In genomic region chr11:116053510-116054229, GRCm38 (mm10) we compare ENCODE assay signal across 25 mouse cellular contexts. TPM values are rescaled to one million over a fixed set of nuclear protein-coding genes. Genes with fewer than 3 reads are reported as not detected.
DNase-seq lines count a peak whose midpoint lies in the region; ATAC-seq and TF ChIP-seq lines count a peak whose summit lies in the region.
"Had no signal": no experiment of that assay in that cellular context is flagged by ENCODE, and none has a peak within 500 bp of the region (broad histone marks: within the 10 kb centered on the region; RNA-seq: fewer than 3 reads in every experiment).

No protein-coding gene starts in this region.

- no peak overlapping the region for H3K4me2 ChIP-seq in heart, embryonic 12.5 days
- H3K4me2 ChIP-seq in liver, embryonic 16.5 days (ENCODE audit: low read depth, low read length): no peak overlapping the region
- H3K4me2 ChIP-seq: forebrain, embryonic 13.5 days; hindbrain, embryonic 15.5 days; lung, embryonic 14.5 days; midbrain, embryonic 15.5 days; neural tube, embryonic 12.5 days had no signal

- no peak for DNase-seq in heart, adult 2 months
- DNase-seq in lung, postnatal 10 days: peak; percentile 68
- no peak for DNase-seq in gastrocnemius, postnatal 10 days
- DNase-seq in retina, embryonic 14.5 days (ENCODE audit: low spot score): no peak
- no peak for DNase-seq in frontal cortex, postnatal 10 days (ENCODE audit: low spot score in 2 of 2)
- DNase-seq: adrenal gland, adult 2 months; cerebellum, adult 2 months; cerebellum, postnatal 36 days; embryo, embryonic 11 days; gastrocnemius, postnatal 36 days; kidney, adult 2 months; lung, embryonic 14.5 days; retina, postnatal 1 day; thymus, postnatal 25 days had no signal

- H3K27me3 ChIP-seq in heart, embryonic 12.5 days (replicated peaks): no peaks in the 10 kb centered on the region
- no peaks in the 10 kb centered on the region for H3K27me3 ChIP-seq in heart, adult 2 months (ENCODE audit: control insufficient read depth, insufficient read depth, low read length)
- no peaks in the 10 kb centered on the region for H3K27me3 ChIP-seq in liver, embryonic 16.5 days (ENCODE audit: control insufficient read depth, insufficient read depth, low read depth, low read length)
- H3K27me3 ChIP-seq: forebrain, embryonic 13.5 days; hindbrain, embryonic 15.5 days; midbrain, embryonic 15.5 days; neural tube, embryonic 12.5 days; Patski had no signal

- no peak overlapping the region for H3K4me3 ChIP-seq in heart, embryonic 12.5 days
- H3K4me3 ChIP-seq in heart, adult 2 months: no peak overlapping the region
- H3K4me3 ChIP-seq in liver, embryonic 16.5 days (ENCODE audit: low read depth, low read length): no peak overlapping the region
- H3K4me3 ChIP-seq: forebrain, embryonic 13.5 days; heart, embryonic 10.5 days; hindbrain, embryonic 15.5 days; left cerebral cortex, adult 2 months; midbrain, embryonic 15.5 days; neural tube, embryonic 12.5 days had no signal

- peaks cover 99% of the 10 kb centered on the region for H3K36me3 ChIP-seq in heart, embryonic 12.5 days
- no peaks in the 10 kb centered on the region for H3K36me3 ChIP-seq in heart, adult 2 months (ENCODE audit: control insufficient read depth, insufficient read depth, low read length)
- H3K36me3 ChIP-seq in liver, embryonic 16.5 days (ENCODE audit: control insufficient read depth, insufficient read depth): peaks cover 47% of the 10 kb centered on the region

- H3K79me2 ChIP-seq in heart, adult 2 months (replicated peaks; ENCODE audit: control insufficient read depth, insufficient read depth, low read length): no peaks in the 10 kb centered on the region

- intact Hi-C loops in heart, adult 2 months (cut with DNase I): no loop called here

- TF ChIP-seq POLR2A in heart, adult 2 months (IDR thresholded peaks at IDR 0.05; ENCODE audit: insufficient read depth, low read depth, low read length): no peak

- TF ChIP-seq EP300 in heart, adult 2 months (IDR thresholded peaks at IDR 0.05; ENCODE audit: insufficient read depth, low read depth, low read length): no peak

- no peak for TF ChIP-seq CTCF in heart, adult 2 months (IDR thresholded peaks at IDR 0.05)

- WGBS in heart, embryonic 12.5 days: 83% methylated on average over 9 of the region's 9 CpGs
- 86% methylated on average over 9 of the region's 9 CpGs for WGBS in heart, adult 2 months
- 74% methylated on average over 9 of the region's 9 CpGs for WGBS in liver, embryonic 16.5 days (ENCODE audit: insufficient replicate concordance)

- no peak overlapping the region for H3K27ac ChIP-seq in heart, embryonic 12.5 days (ENCODE audit: poor library complexity, severe bottlenecking)
- H3K27ac ChIP-seq in heart, adult 2 months: no peak overlapping the region
- no peak overlapping the region for H3K27ac ChIP-seq in liver, embryonic 16.5 days (ENCODE audit: low read length)
- H3K27ac ChIP-seq: forebrain, embryonic 13.5 days; heart, embryonic 10.5 days; hindbrain, embryonic 15.5 days; kidney, postnatal 0 days; left cerebral cortex, adult 2 months; midbrain, embryonic 15.5 days; neural tube, embryonic 12.5 days had no signal

- H3K9ac ChIP-seq in heart, embryonic 12.5 days: 0 out of 2 replicates have a peak overlapping the region, but pooled peaks have one; percentile 17
- H3K9ac ChIP-seq in heart, adult 2 months (ENCODE audit: low read depth, low read length): no peak overlapping the region
- no peak overlapping the region for H3K9ac ChIP-seq in liver, embryonic 16.5 days (ENCODE audit: low read depth, low read length)
- H3K9ac ChIP-seq: forebrain, embryonic 13.5 days; hindbrain, embryonic 15.5 days; lung, embryonic 14.5 days; midbrain, embryonic 15.5 days; neural tube, embryonic 12.5 days had no signal

- 0 out of 2 replicates have a peak, but pooled peaks cover 4% of the 10 kb centered on the region for H3K9me3 ChIP-seq in heart, embryonic 12.5 days (replicated peaks)
- no peaks in the 10 kb centered on the region for H3K9me3 ChIP-seq in liver, embryonic 16.5 days (replicated peaks; ENCODE audit: control insufficient read depth, low read length)
- H3K9me3 ChIP-seq: forebrain, embryonic 13.5 days; hindbrain, embryonic 15.5 days; midbrain, embryonic 15.5 days; neural tube, embryonic 12.5 days had no signal

- peaks cover 25% of the 10 kb centered on the region for H3K4me1 ChIP-seq in heart, embryonic 12.5 days (replicated peaks)
- no peaks in the 10 kb centered on the region; the same call in 1 of the 2 replicates for H3K4me1 ChIP-seq in heart, adult 2 months (ENCODE audit: control insufficient read depth, insufficient read depth, low read length)
- peaks cover 41% of the 10 kb centered on the region for H3K4me1 ChIP-seq in liver, embryonic 16.5 days (ENCODE audit: control insufficient read depth, low read depth, low read length)
- H3K4me1 ChIP-seq: forebrain, embryonic 13.5 days; hindbrain, embryonic 15.5 days; midbrain, embryonic 15.5 days; neural tube, embryonic 12.5 days had no signal

- ATAC-seq in heart, embryonic 12.5 days (ENCODE audit: insufficient number of reproducible peaks, low FRiP score): no peak
- peak; percentile 39 for ATAC-seq in liver, embryonic 16.5 days (ENCODE audit: low read depth)
- ATAC-seq in megakaryocyte-erythroid progenitor cell, adult 5-6 weeks (replicated peaks; ENCODE audit: low FRiP score, low TSS enrichment, poor library complexity, severe bottlenecking): peak; percentile 31
- ATAC-seq: forebrain, embryonic 13.5 days; midbrain, embryonic 15.5 days; Patski had no signal

RNA-seq across cellular contexts. Expression of gene Unk, which starts 23.5 kb away (rescaled TPM):
- 31.8 and 32.3 TPM in 2 replicates for polyA plus RNA-seq in heart, embryonic 12.5 days (2016; fragmentation: Nextera tagmentation; extraction: Ambion mirVana)
- 1 to 10 TPM; 7.1 to 7.9 TPM for total RNA-seq in heart, adult 2 months (2021)
- polyA plus RNA-seq in heart, adult 2 months (2012; rRNA removed): 16.5 and 20.4 TPM in 2 replicates
- 8.8 and 10.8 TPM in 2 replicates for polyA plus RNA-seq in liver, embryonic 16.5 days (2015; fragmentation: Nextera tagmentation; extraction: Ambion mirVana)
- total RNA-seq in megakaryocyte-erythroid progenitor cell, adult 5-6 weeks (2014; fragmentation: Nextera tagmentation): 27.0 and 53.0 TPM in 2 replicates
- total RNA-seq in megakaryocyte-erythroid progenitor cell, adult 5-6 weeks (2017): 11.0 and 12.0 TPM in 2 replicates
- 10 to 100 TPM; 13.6 to 15.8 TPM for total RNA-seq in gastrocnemius, postnatal 10 days (2021)

RNA-seq across cellular contexts. Expression of gene Unc13d, which starts 24.1 kb away (rescaled TPM):
- 2.2 and 2.5 TPM in 2 replicates for polyA plus RNA-seq in heart, embryonic 12.5 days (2016; fragmentation: Nextera tagmentation; extraction: Ambion mirVana)
- total RNA-seq in heart, adult 2 months (2021): 1 to 10 TPM in 1 of 2 experiments, under 1 TPM in 1; 0.55 to 1.5 TPM
- 1.1 and 1.7 TPM in 2 replicates for polyA plus RNA-seq in heart, adult 2 months (2012; rRNA removed)
- polyA plus RNA-seq in liver, embryonic 16.5 days (2015; fragmentation: Nextera tagmentation; extraction: Ambion mirVana): 17.8 and 20.4 TPM in 2 replicates
- 47.1 and 58.7 TPM in 2 replicates for total RNA-seq in megakaryocyte-erythroid progenitor cell, adult 5-6 weeks (2014; fragmentation: Nextera tagmentation)
- total RNA-seq in megakaryocyte-erythroid progenitor cell, adult 5-6 weeks (2017): 24.8 and 36.3 TPM in 2 replicates
- under 1 TPM; 0.45 TPM for total RNA-seq in gastrocnemius, postnatal 10 days (2021)

RNA-seq across cellular contexts. Expression of gene H3f3b, which starts 25.9 kb away (rescaled TPM):
- 742 and 759 TPM in 2 replicates for polyA plus RNA-seq in heart, embryonic 12.5 days (2016; fragmentation: Nextera tagmentation; extraction: Ambion mirVana)
- total RNA-seq in heart, adult 2 months (2021): 100 to 1,000 TPM; 105 to 128 TPM
- polyA plus RNA-seq in heart, adult 2 months (2012; rRNA removed): 67.5 and 82.1 TPM in 2 replicates
- polyA plus RNA-seq in liver, embryonic 16.5 days (2015; fragmentation: Nextera tagmentation; extraction: Ambion mirVana): 527 and 601 TPM in 2 replicates
- total RNA-seq in megakaryocyte-erythroid progenitor cell, adult 5-6 weeks (2014; fragmentation: Nextera tagmentation): 594 and 607 TPM in 2 replicates
- 709 and 905 TPM in 2 replicates for total RNA-seq in megakaryocyte-erythroid progenitor cell, adult 5-6 weeks (2017)
- 100 to 1,000 TPM; 252 TPM for total RNA-seq in gastrocnemius, postnatal 10 days (2021)

RNA-seq across cellular contexts. Expression of gene Wbp2, which starts 33.1 kb away (rescaled TPM):
- 137 and 141 TPM in 2 replicates for polyA plus RNA-seq in heart, embryonic 12.5 days (2016; fragmentation: Nextera tagmentation; extraction: Ambion mirVana)
- total RNA-seq in heart, adult 2 months (2021): 100 to 1,000 TPM in 1 of 2 experiments, 10 to 100 TPM in 1; 91.0 to 108 TPM
- polyA plus RNA-seq in heart, adult 2 months (2012; rRNA removed): 151 and 176 TPM in 2 replicates
- 85.2 and 110 TPM in 2 replicates for polyA plus RNA-seq in liver, embryonic 16.5 days (2015; fragmentation: Nextera tagmentation; extraction: Ambion mirVana)
- 57.6 and 94.8 TPM in 2 replicates for total RNA-seq in megakaryocyte-erythroid progenitor cell, adult 5-6 weeks (2014; fragmentation: Nextera tagmentation)
- 21.2 and 23.9 TPM in 2 replicates for total RNA-seq in megakaryocyte-erythroid progenitor cell, adult 5-6 weeks (2017)
- total RNA-seq in gastrocnemius, postnatal 10 days (2021): 10 to 100 TPM; 64.8 to 66.8 TPM

RNA-seq across cellular contexts. Expression of gene Galk1, which starts 41.2 kb away (rescaled TPM):
- 151 and 152 TPM in 2 replicates for polyA plus RNA-seq in heart, embryonic 12.5 days (2016; fragmentation: Nextera tagmentation; extraction: Ambion mirVana)
- 10 to 100 TPM; 14.5 to 14.7 TPM for total RNA-seq in heart, adult 2 months (2021)
- polyA plus RNA-seq in heart, adult 2 months (2012; rRNA removed): 14.6 and 16.4 TPM in 2 replicates
- polyA plus RNA-seq in liver, embryonic 16.5 days (2015; fragmentation: Nextera tagmentation; extraction: Ambion mirVana): 180 and 192 TPM in 2 replicates
- 31.7 and 35.1 TPM in 2 replicates for total RNA-seq in megakaryocyte-erythroid progenitor cell, adult 5-6 weeks (2014; fragmentation: Nextera tagmentation)
- total RNA-seq in megakaryocyte-erythroid progenitor cell, adult 5-6 weeks (2017): 29.7 and 39.5 TPM in 2 replicates
- 10 to 100 TPM; 14.8 to 19.2 TPM for total RNA-seq in gastrocnemius, postnatal 10 days (2021)

Comparison
In these comparisons a context has a peak if more than half of its experiments do, and no peak if none do; other contexts are left out.
1. RNA of gene Unc13d, which starts 24.1 kb away (total RNA-seq): 24.8 to 58.7 TPM in megakaryocyte-erythroid progenitor cell, adult 5-6 weeks; 0.55 to 1.5 TPM in heart, adult 2 months and 0.45 TPM in gastrocnemius, postnatal 10 days; every median in the first group is over 10 times any median in the second.